Mouse (Mus musculus): ENCODE data around the gene Dscaml1. TPM values are rescaled to one million over a fixed set of nuclear protein-coding genes. Genes with fewer than 3 reads are reported as not detected.

Dscaml1 gene
- total and polyA plus RNA-seq, 3 experiments = not detected

DNA sequence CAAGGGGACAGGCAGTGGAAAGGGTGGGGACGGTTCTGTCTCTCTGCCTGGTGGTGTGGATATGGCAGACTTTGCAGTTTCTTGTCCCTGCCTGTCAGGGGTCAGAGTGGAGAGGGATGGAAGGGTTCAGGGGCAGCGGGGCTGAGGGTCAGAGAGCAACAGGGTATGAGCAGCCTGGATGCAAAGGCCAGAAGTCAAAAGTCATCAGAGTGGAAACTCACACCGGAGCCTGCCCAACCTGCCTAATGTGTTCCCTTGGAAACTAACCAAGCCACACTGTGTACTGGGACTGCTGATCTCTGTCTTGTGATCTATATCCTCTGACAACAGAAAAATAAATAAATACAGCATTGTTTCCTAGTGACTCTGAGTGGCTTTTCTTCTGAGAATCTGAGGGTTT is 30.6 kb upstream of the Dscaml1 start:
- Histone ChIP-seq H3K4me3 (ENCODE audit: control insufficient read depth in 1 of 2, insufficient read depth in 1 of 2, low read depth in 2 of 2, low read length in 2 of 2) (no peak overlapping the region), H3K36me3 (ENCODE audit: control insufficient read depth in 1 of 2, insufficient read depth in 2 of 2, low read length in 2 of 2) (no peaks in the 10 kb centered on the region), H3K27ac (ENCODE audit: control insufficient read depth, low read depth, low read length) (no peak overlapping the region), H3K9me3 (replicated peaks; ENCODE audit: insufficient read depth, low read length) (no peaks in the 10 kb centered on the region), H3K9ac (ENCODE audit: control insufficient read depth, low read depth, low read length, poor library complexity, severe bottlenecking) (no peak overlapping the region), H3K79me2 (ENCODE audit: control insufficient read depth, insufficient read depth, low read length, poor library complexity) (no peaks in the 10 kb centered on the region), H3K4me1 (ENCODE audit: control insufficient read depth in 1 of 2, insufficient read depth in 2 of 2, low read length in 2 of 2) (no peaks in the 10 kb centered on the region), H3K27me3 (ENCODE audit: control insufficient read depth in 1 of 2, insufficient read depth in 2 of 2, low read length in 2 of 2) (no peaks in the 10 kb centered on the region; a peak in 1 of 4 replicates)
- TF ChIP-seq USF1 (IDR thresholded peaks at IDR 0.05; ENCODE audit: low read depth, low read length) (no peak), MEF2A (IDR thresholded peaks at IDR 0.05; ENCODE audit: extremely low read depth, insufficient replicate concordance, low read depth, low read length, poor library complexity, severe bottlenecking) (no peak)
- no peak for DNase-seq (ENCODE audit: low read depth, low spot score)

DNA sequence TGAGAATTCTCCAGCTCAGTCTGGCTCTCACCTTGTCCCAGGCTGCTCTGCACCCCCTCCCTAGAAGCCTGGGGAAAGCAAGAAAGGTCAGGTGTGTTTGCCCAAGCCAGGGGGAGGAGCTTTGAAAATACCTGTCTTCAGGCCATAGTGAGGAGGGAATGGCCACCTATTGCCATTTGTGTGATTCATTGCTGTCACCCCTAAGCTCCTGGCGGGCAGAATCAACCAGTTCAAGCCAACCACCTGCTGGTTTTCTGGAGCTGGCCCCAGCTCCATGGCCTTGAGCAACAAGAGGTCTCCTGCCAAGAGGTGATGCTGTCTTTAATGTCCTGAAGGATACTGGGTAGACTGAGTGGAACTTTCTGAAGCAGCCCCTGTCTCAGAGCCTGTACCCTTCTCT is 28.1 kb upstream of the Dscaml1 start:
- H3K4me1 ChIP-seq (ENCODE audit: control insufficient read depth in 1 of 2, insufficient read depth in 2 of 2, low read length in 2 of 2) = no peaks in the 10 kb centered on the region
- DNase-seq (ENCODE audit: low read depth, low spot score) = no peak
- no peak for TF ChIP-seq POLR2AphosphoS5 (IDR thresholded peaks at IDR 0.05; ENCODE audit: borderline replicate concordance, low read depth, low read length)
- no peak for TF ChIP-seq SMC3 (IDR thresholded peaks at IDR 0.05; ENCODE audit: low read depth, low read length)
- TF ChIP-seq TBP (IDR thresholded peaks at IDR 0.05; ENCODE audit: low read depth, low read length) = no peak
- TF ChIP-seq KAT2A (conservative IDR thresholded peaks at IDR 0.05; ENCODE audit: low read depth, low read length) = no peak
- no peak for TF ChIP-seq CHD2 (IDR thresholded peaks at IDR 0.05; ENCODE audit: low read length)
- TF ChIP-seq MAZ (IDR thresholded peaks at IDR 0.05; ENCODE audit: low read depth, low read length) = no peak
- TF ChIP-seq CHD1 (IDR thresholded peaks at IDR 0.05; ENCODE audit: low read depth, low read length) = no peak
- TF ChIP-seq MYB (IDR thresholded peaks at IDR 0.05; ENCODE audit: low read depth, low read length) = no peak
- TF ChIP-seq E2F4 (IDR thresholded peaks at IDR 0.05; ENCODE audit: borderline replicate concordance, low read depth, low read length) = no peak
- TF ChIP-seq CTCF (IDR thresholded peaks at IDR 0.05 in 2 of 3, conservative IDR thresholded peaks at IDR 0.05 in 1 of 3; ENCODE audit: control insufficient read depth in 1 of 3, insufficient read depth in 1 of 3, low read depth in 2 of 3, low read length in 3 of 3, poor library complexity in 1 of 3, severe bottlenecking in 1 of 3) = no peak
- no peak for TF ChIP-seq POLR2AphosphoS2 (IDR thresholded peaks at IDR 0.05; ENCODE audit: low read length)
- TF ChIP-seq POLR2A (IDR thresholded peaks at IDR 0.05; ENCODE audit: control insufficient read depth in 1 of 2, insufficient read depth in 1 of 2, low read depth in 1 of 2, low read length in 2 of 2, poor library complexity in 1 of 2) = no peak
- TF ChIP-seq UBTF (IDR thresholded peaks at IDR 0.05; ENCODE audit: borderline replicate concordance, insufficient read depth, low read depth, low read length) = no peak
- TF ChIP-seq GATA1 (IDR thresholded peaks at IDR 0.05; ENCODE audit: low read depth, low read length) = no peak
- TF ChIP-seq ZKSCAN1 (IDR thresholded peaks at IDR 0.05; ENCODE audit: low read depth, low read length) = no peak
- TF ChIP-seq ZC3H11A (IDR thresholded peaks at IDR 0.05; ENCODE audit: low read depth, low read length) = no peak
- no peak for TF ChIP-seq HCFC1 (IDR thresholded peaks at IDR 0.05; ENCODE audit: low read depth, low read length)
- no peak for TF ChIP-seq MAFK (IDR thresholded peaks at IDR 0.05; ENCODE audit: borderline replicate concordance, low read depth, low read length)
- no peak for TF ChIP-seq JUND (IDR thresholded peaks at IDR 0.05; ENCODE audit: low read depth, low read length)
- no peaks in the 10 kb centered on the region for H3K79me2 ChIP-seq (ENCODE audit: control insufficient read depth, insufficient read depth, low read length, poor library complexity)
- no peak overlapping the region for H3K4me3 ChIP-seq (ENCODE audit: control insufficient read depth in 1 of 2, insufficient read depth in 1 of 2, low read depth in 2 of 2, low read length in 2 of 2)
- no peak overlapping the region for H3K9ac ChIP-seq (ENCODE audit: control insufficient read depth, low read depth, low read length, poor library complexity, severe bottlenecking)
- H3K27ac ChIP-seq (ENCODE audit: control insufficient read depth, low read depth, low read length) = no peak overlapping the region
- no peaks in the 10 kb centered on the region for H3K36me3 ChIP-seq (ENCODE audit: control insufficient read depth in 1 of 2, insufficient read depth in 2 of 2, low read length in 2 of 2)
- H3K27me3 ChIP-seq (ENCODE audit: control insufficient read depth in 1 of 2, insufficient read depth in 2 of 2, low read length in 2 of 2) = peaks cover 2 to 3% of the 10 kb centered on the region in 2 experiments; a peak in 3 of 4 replicates
- no peaks in the 10 kb centered on the region for H3K9me3 ChIP-seq (replicated peaks; ENCODE audit: insufficient read depth, low read length)
